Mouse (Mus musculus): ENCODE data around the gene Vapa. TPM values are rescaled to one million over a fixed set of nuclear protein-coding genes. Genes with fewer than 3 reads are reported as not detected.
"Not testable (repeated sequence)": the region's sequence is repeated elsewhere in the genome, so short reads cannot be mapped to it uniquely, and the experiment has no call there.

Gene Vapa
- total RNA-seq (2021) = 100 to 1,000 TPM; 140 to 143 TPM
- long read RNA-seq, experiment 1, transcript Vapa-201 (6 exons, 3,369 nt) = major isoform, 390 of 402 reads
- long read RNA-seq, experiment 1, partial matches to known transcripts = 1 of 402 reads
- long read RNA-seq, experiment 1, other reads (novel, unspliced or antisense) = 11 of 402 reads
- long read RNA-seq, experiment 2, transcript Vapa-201 (6 exons, 3,369 nt) = major isoform, 426 of 453 reads
- long read RNA-seq, experiment 2, partial matches to known transcripts = 1 of 453 reads
- long read RNA-seq, experiment 2, other reads (novel, unspliced or antisense) = 26 of 453 reads

DNA sequence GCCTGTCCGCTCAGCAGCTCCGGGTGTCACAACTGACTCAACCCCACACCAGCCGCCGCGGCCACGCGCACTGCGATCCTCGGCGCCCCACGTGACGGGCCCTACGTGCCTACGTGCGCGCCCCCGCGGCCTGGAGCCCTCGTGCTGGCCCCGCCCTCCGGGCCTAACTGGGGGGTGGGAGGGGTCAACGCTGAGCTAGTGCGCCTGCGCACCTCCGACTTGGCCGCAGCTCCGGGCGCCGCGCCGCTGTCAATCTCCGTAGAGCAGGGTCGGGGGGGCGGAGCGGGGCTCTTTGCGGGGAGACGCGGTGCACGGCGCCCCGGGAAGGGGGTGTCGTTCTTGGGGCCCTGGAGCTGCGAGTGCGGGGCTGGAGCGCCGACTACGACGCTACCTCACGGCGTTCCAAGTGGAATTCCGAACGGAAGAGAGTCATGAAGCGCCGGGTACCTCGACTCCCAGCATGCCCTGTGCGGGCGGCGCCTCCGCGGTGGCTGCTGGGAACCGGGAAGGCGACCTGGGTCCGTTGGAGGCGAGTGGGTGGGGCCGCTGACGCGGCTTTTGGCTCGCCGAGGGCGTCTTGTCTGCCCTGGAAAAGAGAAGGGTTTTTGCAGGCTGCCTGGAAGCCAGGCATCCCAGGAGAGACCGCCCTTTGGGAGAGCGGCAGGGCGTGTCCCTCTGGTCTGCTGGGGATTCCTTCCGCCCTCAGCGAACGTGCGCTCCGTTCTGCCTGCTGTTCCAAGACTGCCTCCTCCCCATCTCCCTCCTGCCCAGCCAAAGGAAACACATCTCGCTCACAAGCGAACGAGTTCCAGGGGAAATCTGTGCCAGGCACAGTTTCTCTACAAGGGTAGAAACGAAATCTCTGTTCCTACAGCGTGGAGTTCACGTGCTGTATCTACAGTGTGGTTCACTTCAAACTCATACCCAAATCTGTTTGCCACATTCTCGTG is at the start of gene Vapa:
Gene Vapa (minus strand): TSS at position 93 of the 950 bp plus-strand sequence.
- peak; percentile 99 for DNase-seq

- DNase-seq = no peak
Measured at GRCm38 (mm10) chr17:65662662-65663061, 49.3 kb upstream of the Vapa start.

DNA sequence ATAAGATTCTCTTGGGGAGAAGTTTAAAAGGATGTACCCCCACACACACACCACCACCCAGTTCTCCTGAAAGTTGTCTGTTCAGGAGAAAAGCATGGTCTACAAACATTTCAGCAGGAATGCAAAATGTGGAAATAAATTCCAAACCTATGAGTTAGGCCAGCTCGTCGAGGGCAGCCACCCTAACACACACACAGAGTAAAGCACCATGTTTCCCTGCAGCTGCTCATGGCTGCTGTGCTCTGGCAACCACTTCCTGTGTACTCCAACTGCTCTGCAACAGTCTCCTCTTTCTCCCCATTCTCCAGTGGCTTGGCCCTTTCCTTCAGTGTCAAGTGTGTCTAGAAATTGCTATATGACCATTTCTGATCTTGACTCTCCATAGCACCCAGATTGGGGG is 45.1 kb upstream of the Vapa start:
- DNase-seq = no peak

DNA sequence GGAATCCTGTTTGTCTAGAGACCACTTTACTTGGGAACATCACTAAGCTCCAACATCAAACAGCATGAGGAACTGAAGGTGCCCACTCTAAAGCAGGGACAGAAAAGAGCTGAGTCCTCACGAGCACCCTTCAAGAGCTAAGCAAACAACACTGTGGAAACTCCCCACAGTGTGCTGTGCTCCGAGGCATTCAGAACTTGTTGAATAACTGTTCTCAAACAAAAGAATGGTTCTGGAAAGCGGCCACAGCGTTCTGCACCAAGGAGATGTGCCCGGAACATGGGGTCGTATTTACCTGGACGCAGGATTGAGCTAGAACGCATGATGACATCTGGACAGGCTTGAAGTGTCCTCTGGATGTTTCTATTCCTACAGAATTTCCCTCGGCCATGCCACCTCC is 44.6 kb upstream of the Vapa start:
- DNase-seq = no peak

DNA sequence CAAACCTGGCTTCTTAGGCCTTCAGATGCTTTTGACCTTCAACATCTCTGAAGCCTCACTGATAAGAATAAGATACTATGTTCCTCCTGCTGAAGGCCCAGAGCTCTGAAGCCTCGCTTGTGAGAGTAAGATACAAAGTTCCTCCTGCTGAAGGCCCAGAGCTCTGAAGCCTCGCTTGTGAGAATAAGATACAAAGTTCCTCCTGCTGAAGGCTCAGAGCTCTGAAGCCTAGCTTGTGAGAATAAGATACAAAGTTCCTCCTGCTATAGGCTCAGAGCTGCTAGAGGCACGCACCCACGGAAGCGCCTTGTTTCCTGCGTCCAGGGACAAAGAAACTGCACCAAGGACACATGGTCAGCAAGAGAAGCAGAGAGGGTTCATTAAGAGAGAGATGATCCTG is 43.4 kb upstream of the Vapa start:
- DNase-seq = no peak

- no peak for DNase-seq
Measured at GRCm38 (mm10) chr17:65656076-65656475, 42.7 kb upstream of the Vapa start.

GRCm38 (mm10) chr17:65655608-65656007 is 42.3 kb upstream of the Vapa start:
- DNase-seq = no peak

DNA sequence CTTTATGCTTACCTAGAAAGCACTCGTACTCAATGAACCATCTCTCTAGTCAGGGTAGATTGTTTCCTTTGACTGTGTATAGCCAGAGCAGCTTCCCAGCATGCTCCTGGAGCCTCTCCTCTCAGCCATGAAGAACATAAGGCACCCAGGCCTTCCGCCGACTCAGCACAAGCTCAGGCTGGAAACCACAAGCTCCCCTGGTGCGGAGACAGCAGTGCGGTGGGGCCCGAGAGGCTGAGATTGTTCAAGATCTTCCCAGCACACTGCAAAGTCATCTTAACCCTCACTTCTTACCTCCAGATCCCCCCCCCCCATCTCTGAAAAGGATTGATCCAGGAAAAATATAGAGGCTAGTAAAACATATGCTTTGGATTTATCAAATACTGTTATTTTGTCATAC is 37.2 kb upstream of the Vapa start:
- DNase-seq = no peak

GRCm38 (mm10) chr17:65649175-65649493 is 35.8 kb upstream of the Vapa start:
- DNase-seq = no peak

DNA sequence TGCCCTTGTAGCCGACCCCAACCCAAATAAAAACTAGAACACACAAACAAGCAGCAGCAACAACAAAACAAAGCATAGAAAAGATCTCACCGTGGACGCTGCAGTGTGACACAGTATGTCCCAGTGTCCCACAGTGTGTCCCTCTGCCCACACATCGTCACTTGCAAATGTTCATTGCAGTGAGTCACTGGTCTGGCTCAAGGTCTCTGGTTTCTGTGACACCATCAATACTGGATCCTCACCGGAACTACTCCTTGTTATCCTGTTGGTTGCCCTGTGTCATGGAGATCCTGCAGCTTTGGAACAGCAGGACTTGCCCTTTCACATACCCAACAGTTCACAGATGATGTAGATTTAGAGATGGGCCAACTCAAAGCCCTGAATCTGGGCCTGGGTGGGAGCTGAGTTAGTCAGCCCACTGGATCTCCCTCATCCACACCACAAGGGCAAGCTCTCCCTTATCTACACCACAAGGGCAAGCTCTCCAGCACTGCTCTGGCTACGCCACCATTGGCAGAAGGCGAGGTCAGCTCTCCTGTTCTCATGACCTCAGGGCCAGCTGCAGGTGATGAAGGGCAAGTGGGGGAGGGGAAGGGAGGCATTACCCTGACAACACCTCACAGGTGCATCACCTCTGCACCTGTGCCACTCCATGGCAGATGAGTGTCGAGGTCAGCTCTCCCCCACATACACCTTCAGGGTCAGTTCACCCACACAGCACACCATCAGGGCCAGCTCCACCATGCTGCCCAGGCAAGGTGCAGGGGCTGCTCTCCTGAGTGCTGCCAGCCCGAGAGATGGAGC is 35.2 kb upstream of the Vapa start:
- DNase-seq = no peak

DNA sequence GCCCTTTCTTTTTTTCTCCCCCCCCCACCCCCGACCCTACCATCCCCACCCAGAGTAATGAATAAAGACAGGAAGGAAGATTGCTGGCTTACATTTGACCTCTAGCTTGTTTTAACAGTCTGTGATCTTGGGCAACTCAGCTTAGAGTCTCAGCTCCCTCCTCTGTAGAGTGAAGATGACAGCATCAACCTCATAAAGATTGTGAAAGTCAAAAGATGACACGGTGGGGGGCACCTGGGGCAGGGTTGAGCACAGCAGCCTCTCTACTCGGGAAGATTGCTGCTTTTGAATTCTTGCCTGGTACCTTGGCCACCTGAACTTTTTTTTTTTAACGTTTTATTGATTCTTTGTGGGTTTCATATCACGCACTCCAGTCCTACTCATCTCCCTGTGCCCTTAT is 34.6 kb upstream of the Vapa start:
- no peak for DNase-seq

DNA sequence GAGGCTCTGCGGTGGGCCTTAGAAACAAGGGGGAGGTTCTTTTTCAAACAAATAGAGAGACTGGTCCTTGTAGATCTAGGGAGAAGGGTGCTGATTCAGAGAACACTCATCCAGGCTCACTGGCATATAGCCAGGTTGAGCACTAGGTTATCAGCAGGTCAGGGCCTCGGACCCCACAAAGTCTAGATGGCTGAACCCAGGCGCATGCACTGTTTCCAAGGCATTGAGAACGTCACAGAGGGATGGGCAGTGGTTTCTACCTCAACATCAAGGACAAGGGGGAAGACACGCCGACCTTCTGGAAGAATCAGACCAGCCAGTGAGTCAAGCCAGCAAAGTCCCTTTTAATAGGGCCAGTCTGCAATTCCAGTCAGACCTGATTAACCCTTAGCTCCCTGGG is 33.9 kb upstream of the Vapa start:
- DNase-seq = no peak

GRCm38 (mm10) chr17:65643579-65643978 is 30.2 kb upstream of the Vapa start:
- no peak for DNase-seq

GRCm38 (mm10) chr17:65643051-65643521 is 29.7 kb upstream of the Vapa start:
- DNase-seq = no peak

DNA sequence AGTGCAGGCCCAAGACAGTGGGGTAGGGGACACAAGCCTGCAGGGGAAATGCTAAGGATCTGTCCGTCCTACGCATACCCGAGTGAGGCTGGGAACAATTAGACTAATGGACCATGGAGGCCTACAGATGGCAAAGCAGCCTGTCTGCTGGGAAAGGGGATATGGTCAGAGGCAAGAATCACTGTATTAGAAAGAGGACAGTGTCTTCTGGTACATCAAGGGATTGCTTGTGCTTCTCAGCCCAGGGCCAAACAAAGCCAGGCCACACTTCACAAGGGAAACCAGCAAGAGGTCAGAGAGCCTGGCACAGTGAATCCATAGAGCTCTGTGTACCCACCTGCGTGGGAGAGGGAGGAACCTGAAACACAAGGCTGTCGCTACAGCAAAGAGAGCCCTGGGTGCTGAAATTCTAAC is 29.2 kb upstream of the Vapa start:
- DNase-seq = no peak

DNA sequence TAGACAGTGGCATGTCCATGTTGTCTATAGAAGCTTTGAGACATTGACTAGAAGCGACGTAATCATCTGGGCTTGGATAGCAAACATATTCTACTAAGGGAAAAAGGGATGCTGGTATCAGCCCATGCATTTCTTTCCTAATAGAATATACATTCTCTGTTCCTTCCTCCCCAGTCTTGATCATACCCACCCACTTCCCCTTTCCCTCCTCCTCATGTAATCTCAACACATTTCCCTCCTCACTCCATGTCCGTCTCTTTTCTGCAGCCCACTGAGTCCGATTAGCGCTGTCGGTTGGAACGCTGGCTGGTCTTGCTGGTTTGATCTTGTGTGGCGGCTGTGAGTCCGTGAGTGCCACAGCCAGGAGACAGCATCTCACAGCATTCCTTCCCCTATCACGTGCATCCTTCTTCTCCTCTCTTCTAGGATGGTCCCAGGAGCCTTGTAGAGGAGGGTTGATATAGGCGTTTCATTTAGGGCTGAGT is 28.4 kb upstream of the Vapa start, which contains the start of gene Txndc2:
Gene Txndc2 (minus strand): TSS at position 435 of the 485 bp plus-strand sequence.
- DNase-seq = no peak

DNA sequence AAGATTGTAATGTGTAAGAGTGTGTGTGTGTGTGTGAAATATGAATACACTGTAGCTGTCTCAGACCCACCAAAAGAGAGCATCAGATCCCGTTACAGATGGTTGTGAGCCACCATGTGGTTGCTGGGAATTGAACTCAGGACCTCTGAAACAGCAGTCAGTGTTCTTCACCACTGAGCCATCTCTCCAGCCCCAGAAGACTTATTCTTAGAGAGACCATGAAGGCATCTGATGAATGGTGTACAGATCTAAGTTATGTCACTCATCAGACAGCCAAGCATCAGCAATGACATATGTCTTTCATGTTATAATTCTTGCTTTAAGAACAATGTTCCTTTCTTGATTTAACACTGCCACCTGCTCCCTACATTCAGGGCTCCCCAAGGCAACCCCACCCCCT is 25.8 kb upstream of the Vapa start:
- DNase-seq = no peak

- DNase-seq = no peak
Measured at GRCm38 (mm10) chr17:65635715-65636360, 22.5 kb upstream of the Vapa start.

- no peak for DNase-seq
Measured at GRCm38 (mm10) chr17:65629943-65630342, 16.6 kb upstream of the Vapa start.

- not testable (repeated sequence) for DNase-seq
Measured at GRCm38 (mm10) chr17:65628823-65629532, 15.6 kb upstream of the Vapa start.

DNA sequence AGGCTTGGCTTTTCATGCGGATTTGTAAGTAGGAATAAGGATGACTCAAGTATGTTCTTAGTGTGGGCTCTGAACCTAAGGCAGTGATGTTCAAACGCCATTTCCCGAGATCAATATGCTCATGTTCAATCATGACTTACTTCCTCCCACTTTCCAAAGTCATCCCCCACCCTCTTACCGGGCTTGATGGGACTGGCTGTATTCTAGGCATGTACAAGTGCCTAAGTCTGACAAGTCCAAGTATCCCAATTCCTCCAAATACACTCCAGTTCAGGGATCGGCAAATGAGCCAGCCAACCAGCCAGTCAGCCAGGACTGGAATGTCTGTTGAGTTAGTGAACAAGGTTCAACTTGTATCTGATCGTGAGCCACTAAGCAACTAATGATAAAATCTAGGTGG is 12.9 kb upstream of the Vapa start:
- DNase-seq = no peak
